Mouse (Mus musculus): ENCODE results near the gene Fadd.

Gene Fadd

GRCm38 (mm10) chr7:144531585-144532378 is 50.5 kb downstream of the Fadd start:
- DNase-seq (ENCODE audit: low spot score) = no peak

GRCm38 (mm10) chr7:144529851-144530250 is 52.4 kb downstream of the Fadd start:
- DNase-seq (ENCODE audit: low spot score) = no peak

GRCm38 (mm10) chr7:144527723-144528221 is 54.5 kb downstream of the Fadd start:
- peak; percentile 6 for DNase-seq (ENCODE audit: low spot score)

Data from ovary, postnatal 14 days (tissue).